Mouse (Mus musculus) lung, adult 2 months (tissue): ENCODE data around the gene Armh3.

Experiments used
- CTCF ChIP-seq: fragments of 200-500 bp; IDR thresholded peaks from 2 replicates; pipeline ENCODE4 v1.5.1; 2011; ENCODE audit warnings: mild to moderate bottlenecking, low read length, control low read depth; ENCODE audit not compliant: insufficient read depth
- POLR2A ChIP-seq: fragments of 200-500 bp; IDR thresholded peaks from 2 replicates; pipeline ENCODE4 v1.6.1; 2011; ENCODE audit warnings: low read depth, mild to moderate bottlenecking, control low read depth, low read length, borderline replicate concordance; ENCODE audit errors: extremely low read depth

GRCm38 (mm10) chr19:46016023-46016422 is 17.7 kb upstream of the Armh3 start:
- TF ChIP-seq CTCF (no peak), POLR2A (no peak)
